Mouse (Mus musculus): Measurements from ENCODE around the gene Psg19. TPM values are rescaled to one million over a fixed set of nuclear protein-coding genes. Genes with fewer than 3 reads are reported as not detected.
"Not testable (repeated sequence)": the region's sequence is repeated elsewhere in the genome, so short reads cannot be mapped to it uniquely, and the experiment has no call there.

Psg19 gene
- polyA plus RNA-seq, 1 experiment from 2014 or later, result not detected

- Histone ChIP-seq H3K9ac (no peak overlapping the region), H3K4me3 (no peak overlapping the region), H3K36me3 (no peaks in the 10 kb centered on the region), H3K9me3 (no peaks in the 10 kb centered on the region), H3K4me2 (no peak overlapping the region), H3K27ac (no peak overlapping the region), H3K4me1 (replicated peaks) (no peaks in the 10 kb centered on the region), H3K27me3 (no peaks in the 10 kb centered on the region)
- WGBS, result 39% methylated on average over 3 of the region's 3 CpGs
- no peak for ATAC-seq (ENCODE audit: low FRiP score)
These were observed 809 bp upstream of the Psg19 start for GRCm38 (mm10) chr7:18799129-18799528.

- H3K27me3 ChIP-seq; H3K4me2 ChIP-seq; H3K27ac ChIP-seq; H3K9ac ChIP-seq; H3K9me3 ChIP-seq; H3K4me3 ChIP-seq; ATAC-seq (ENCODE audit: low FRiP score); H3K36me3 ChIP-seq; H3K4me1 ChIP-seq (replicated peaks): not testable (repeated sequence)
These were observed 7.6 kb downstream of the Psg19 start for GRCm38 (mm10) chr7:18790671-18791070.

- 52% methylated on average over 2 of the region's 2 CpGs for WGBS
- H3K4me2 ChIP-seq; H3K36me3 ChIP-seq; H3K9ac ChIP-seq; H3K9me3 ChIP-seq; H3K27me3 ChIP-seq; H3K27ac ChIP-seq; H3K4me1 ChIP-seq (replicated peaks); ATAC-seq (ENCODE audit: low FRiP score); H3K4me3 ChIP-seq: not testable (repeated sequence)
These were observed 17.0 kb downstream of the Psg19 start for GRCm38 (mm10) chr7:18781301-18781700.

GRCm38 (mm10) chr7:18779337-18779781 lies 19.0 kb downstream of the Psg19 start:
- H3K4me3 ChIP-seq, result no peak overlapping the region
- no peak for ATAC-seq (ENCODE audit: low FRiP score)
- no peaks in the 10 kb centered on the region for H3K36me3 ChIP-seq
- H3K27me3 ChIP-seq, result no peaks in the 10 kb centered on the region
- no peak overlapping the region for H3K27ac ChIP-seq
- H3K4me2 ChIP-seq, result no peak overlapping the region
- no peaks in the 10 kb centered on the region for H3K4me1 ChIP-seq (replicated peaks)
- no peaks in the 10 kb centered on the region for H3K9me3 ChIP-seq
- H3K9ac ChIP-seq, result no peak overlapping the region

GRCm38 (mm10) chr7:18762885-18763284 lies 35.4 kb downstream of the Psg19 start:
- H3K27ac ChIP-seq; H3K9me3 ChIP-seq; H3K4me2 ChIP-seq; H3K9ac ChIP-seq; ATAC-seq (ENCODE audit: low FRiP score); H3K36me3 ChIP-seq; H3K27me3 ChIP-seq; H3K4me1 ChIP-seq (replicated peaks); H3K4me3 ChIP-seq: not testable (repeated sequence)
- WGBS, result 31% methylated on average over 1 of the region's 2 CpGs

- H3K27me3 ChIP-seq; H3K36me3 ChIP-seq; H3K4me3 ChIP-seq; H3K4me1 ChIP-seq (replicated peaks); H3K4me2 ChIP-seq; H3K9ac ChIP-seq; ATAC-seq (ENCODE audit: low FRiP score); H3K27ac ChIP-seq; H3K9me3 ChIP-seq: not testable (repeated sequence)
- 93% methylated on average over 7 of the region's 7 CpGs for WGBS
These were observed 38.2 kb downstream of the Psg19 start for GRCm38 (mm10) chr7:18760152-18760551.

- H3K4me1 ChIP-seq (replicated peaks); H3K4me2 ChIP-seq; H3K4me3 ChIP-seq; H3K27ac ChIP-seq; H3K9me3 ChIP-seq; H3K36me3 ChIP-seq; H3K9ac ChIP-seq: not testable (repeated sequence)
- ATAC-seq (ENCODE audit: low FRiP score), result peak; percentile 89
- 54% methylated on average over 11 of the region's 13 CpGs for WGBS
- peaks cover 21% of the 10 kb centered on the region for H3K27me3 ChIP-seq
These were observed 48.3 kb downstream of the Psg19 start for GRCm38 (mm10) chr7:18749896-18750477.

- no peak overlapping the region for H3K27ac ChIP-seq
- 19% methylated on average over 6 of the region's 6 CpGs for WGBS
- H3K4me1 ChIP-seq (replicated peaks), result peaks cover 9% of the 10 kb centered on the region
- peak; percentile 53 for ATAC-seq (ENCODE audit: low FRiP score)
- H3K9me3 ChIP-seq, result no peaks in the 10 kb centered on the region
- no peak overlapping the region for H3K4me2 ChIP-seq
- no peak overlapping the region for H3K9ac ChIP-seq
- H3K36me3 ChIP-seq, result no peaks in the 10 kb centered on the region
- no peak overlapping the region for H3K4me3 ChIP-seq
- H3K27me3 ChIP-seq, result peaks cover 21% of the 10 kb centered on the region
These were observed 49.1 kb downstream of the Psg19 start for GRCm38 (mm10) chr7:18748994-18749895.

GRCm38 (mm10) chr7:18747420-18747819 lies 50.9 kb downstream of the Psg19 start:
- 39% methylated on average over 2 of the region's 2 CpGs for WGBS
- not testable (repeated sequence) for H3K27ac ChIP-seq; H3K9ac ChIP-seq; H3K4me3 ChIP-seq; H3K4me1 ChIP-seq (replicated peaks); ATAC-seq (ENCODE audit: low FRiP score); H3K4me2 ChIP-seq; H3K9me3 ChIP-seq; H3K36me3 ChIP-seq
- peaks cover 21% of the 10 kb centered on the region for H3K27me3 ChIP-seq

- Histone ChIP-seq H3K4me2 (peak overlapping the region; percentile 52), H3K9ac (peak overlapping the region; percentile 64), H3K4me1 (replicated peaks) (peaks cover 9% of the 10 kb centered on the region), H3K36me3 (no peaks in the 10 kb centered on the region), H3K27ac (peak overlapping the region; percentile 40; the same call in 1 of the 2 replicates), H3K4me3 (peak overlapping the region; percentile 37), H3K9me3 (no peaks in the 10 kb centered on the region), H3K27me3 (peaks cover 21% of the 10 kb centered on the region)
- peak; percentile 55 for ATAC-seq (ENCODE audit: low FRiP score)
- 8% methylated on average over 20 of the region's 20 CpGs for WGBS
These were observed 52.0 kb downstream of the Psg19 start for GRCm38 (mm10) chr7:18746189-18746860.
